Mouse (Mus musculus): ENCODE results near the gene Agtpbp1.

Gene Agtpbp1

GRCm38 (mm10) chr13:59572549-59572948 is 12.5 kb downstream of the Agtpbp1 start:
- no peak for DNase-seq (ENCODE audit: low spot score)

- DNase-seq (ENCODE audit: low spot score): no peak
Observed at GRCm38 (mm10) chr13:59571107-59571506, 13.9 kb downstream of the Agtpbp1 start.

GRCm38 (mm10) chr13:59565945-59566520 is 19.0 kb downstream of the Agtpbp1 start:
- DNase-seq (ENCODE audit: low spot score): no peak

- no peak for DNase-seq (ENCODE audit: low spot score)
Observed at GRCm38 (mm10) chr13:59564923-59565322, 20.1 kb downstream of the Agtpbp1 start.

- no peak for DNase-seq (ENCODE audit: low spot score)
Observed at GRCm38 (mm10) chr13:59564505-59564904, 20.5 kb downstream of the Agtpbp1 start.

GRCm38 (mm10) chr13:59562471-59562870 is 22.6 kb downstream of the Agtpbp1 start:
- no peak for DNase-seq (ENCODE audit: low spot score)

- no peak for DNase-seq (ENCODE audit: low spot score)
Observed at GRCm38 (mm10) chr13:59558776-59559175, 26.3 kb downstream of the Agtpbp1 start.

GRCm38 (mm10) chr13:59557185-59557985 is 27.6 kb downstream of the Agtpbp1 start:
- peak; percentile 90 for DNase-seq (ENCODE audit: low spot score)

GRCm38 (mm10) chr13:59556670-59557069 is 28.4 kb downstream of the Agtpbp1 start:
- peak; percentile 37 for DNase-seq (ENCODE audit: low spot score)

- DNase-seq (ENCODE audit: low spot score): no peak
Observed at GRCm38 (mm10) chr13:59555613-59556192, 29.3 kb downstream of the Agtpbp1 start.

GRCm38 (mm10) chr13:59554772-59555505 is 30.1 kb downstream of the Agtpbp1 start:
- no peak for DNase-seq (ENCODE audit: low spot score)

- no peak for DNase-seq (ENCODE audit: low spot score)
Observed at GRCm38 (mm10) chr13:59552751-59553150, 32.3 kb downstream of the Agtpbp1 start.

GRCm38 (mm10) chr13:59552286-59552685 is 32.7 kb downstream of the Agtpbp1 start:
- DNase-seq (ENCODE audit: low spot score): no peak

GRCm38 (mm10) chr13:59549318-59549798 is 35.7 kb downstream of the Agtpbp1 start:
- DNase-seq (ENCODE audit: low spot score): no peak

- no peak for DNase-seq (ENCODE audit: low spot score)
Observed at GRCm38 (mm10) chr13:59547716-59548115, 37.3 kb downstream of the Agtpbp1 start.

- peak; percentile 31 for DNase-seq (ENCODE audit: low spot score)
Observed at GRCm38 (mm10) chr13:59547091-59547490, 37.9 kb downstream of the Agtpbp1 start.

- no peak for DNase-seq (ENCODE audit: low spot score)
Observed at GRCm38 (mm10) chr13:59542411-59542810, 42.6 kb downstream of the Agtpbp1 start.

GRCm38 (mm10) chr13:59540030-59540429 is 45.0 kb downstream of the Agtpbp1 start:
- no peak for DNase-seq (ENCODE audit: low spot score)

GRCm38 (mm10) chr13:59538661-59539060 is 46.4 kb downstream of the Agtpbp1 start:
- DNase-seq (ENCODE audit: low spot score): no peak

- no peak for DNase-seq (ENCODE audit: low spot score)
Observed at GRCm38 (mm10) chr13:59536631-59537030, 48.4 kb downstream of the Agtpbp1 start.

GRCm38 (mm10) chr13:59535746-59536145 is 49.3 kb downstream of the Agtpbp1 start:
- DNase-seq (ENCODE audit: low spot score): no peak

- DNase-seq (ENCODE audit: low spot score): no peak
Observed at GRCm38 (mm10) chr13:59534301-59534700, 50.7 kb downstream of the Agtpbp1 start.

Data from lung, postnatal 25 days (tissue).